Mouse (Mus musculus) megakaryocyte, embryonic 14.5 days (primary cell): ENCODE data around the gene Zcchc3.

Source experiments
- FLI1 ChIP-seq: IDR thresholded peaks from 2 replicates; pipeline ENCODE4 v1.6.1; 2012; ENCODE audit warnings: low read length, inconsistent platforms, mixed read lengths
- GATA1 ChIP-seq: IDR thresholded peaks from 3 replicates; pipeline ENCODE4 v1.6.1; 2012; ENCODE audit warnings: mixed read lengths, low read length, inconsistent platforms, borderline replicate concordance

GRCm38 (mm10) chr2:152436405-152436901, 21.6 kb upstream of the Zcchc3 start:
- TF ChIP-seq GATA1 (no peak), FLI1 (no peak)
